Mouse (Mus musculus): Measurements from ENCODE around the gene Gjc3. TPM values are rescaled to one million over a fixed set of nuclear protein-coding genes. Genes with fewer than 3 reads are reported as not detected.

Gene Gjc3
- polyA plus RNA-seq, 1 experiment from 2014 or later, result 0.88 TPM

Other genes starting within 250 kb of the Gjc3 start
- 1.5 TPM in 2 replicates for gene Nyap1, start 221.5 kb downstream of the Gjc3 start, polyA plus RNA-seq (2014; fragmentation: Nextera tagmentation; extraction: Ambion mirVana)
- 134 and 141 TPM in 2 replicates for gene Tsc22d4, start 217.4 kb downstream of the Gjc3 start, polyA plus RNA-seq (2014; fragmentation: Nextera tagmentation; extraction: Ambion mirVana)
- gene Ppp1r35, start 184.2 kb downstream of the Gjc3 start, polyA plus RNA-seq (2014; fragmentation: Nextera tagmentation; extraction: Ambion mirVana), result 31.3 and 39.5 TPM in 2 replicates
- 12.2 and 15.2 TPM in 2 replicates for gene Mepce, start 175.4 kb downstream of the Gjc3 start, polyA plus RNA-seq (2014; fragmentation: Nextera tagmentation; extraction: Ambion mirVana)
- 16.5 and 18.8 TPM in 2 replicates for gene Zcwpw1, start 175.3 kb downstream of the Gjc3 start, polyA plus RNA-seq (2014; fragmentation: Nextera tagmentation; extraction: Ambion mirVana)
- 0.71 and 0.78 TPM in 2 replicates for gene Pilra, start 126.8 kb downstream of the Gjc3 start, polyA plus RNA-seq (2014; fragmentation: Nextera tagmentation; extraction: Ambion mirVana)
- 0.39 and 0.56 TPM in 2 replicates for gene Pilrb1, start 105.0 kb downstream of the Gjc3 start, polyA plus RNA-seq (2014; fragmentation: Nextera tagmentation; extraction: Ambion mirVana)
- 0.46 and 0.52 TPM in 2 replicates for gene Pilrb2, start 91.3 kb downstream of the Gjc3 start, polyA plus RNA-seq (2014; fragmentation: Nextera tagmentation; extraction: Ambion mirVana)
- 0.07 TPM in 1 of 2 replicates, not detected in the other for gene Cyp3a13, start 41.5 kb downstream of the Gjc3 start, polyA plus RNA-seq (2014; fragmentation: Nextera tagmentation; extraction: Ambion mirVana)
- 0.14 TPM in 1 of 2 replicates, not detected in the other for gene Azgp1, start 18.4 kb upstream of the Gjc3 start, polyA plus RNA-seq (2014; fragmentation: Nextera tagmentation; extraction: Ambion mirVana)
- not detected in 2 replicates for gene Smok3a, start 58.2 kb upstream of the Gjc3 start, polyA plus RNA-seq (2014; fragmentation: Nextera tagmentation; extraction: Ambion mirVana)
- gene Smok3b, start 58.3 kb upstream of the Gjc3 start, polyA plus RNA-seq (2014; fragmentation: Nextera tagmentation; extraction: Ambion mirVana), result not detected in 2 replicates
- not detected in 2 replicates for gene Smok3c, start 90.1 kb upstream of the Gjc3 start, polyA plus RNA-seq (2014; fragmentation: Nextera tagmentation; extraction: Ambion mirVana)
- 23.5 and 25.8 TPM in 2 replicates for gene Zkscan1, start 122.0 kb upstream of the Gjc3 start, polyA plus RNA-seq (2014; fragmentation: Nextera tagmentation; extraction: Ambion mirVana)
- 52.8 and 63.5 TPM in 2 replicates for gene Zscan21, start 153.8 kb upstream of the Gjc3 start, polyA plus RNA-seq (2014; fragmentation: Nextera tagmentation; extraction: Ambion mirVana)
- 11.6 and 13.4 TPM in 2 replicates for gene Zfp113, start 192.6 kb upstream of the Gjc3 start, polyA plus RNA-seq (2014; fragmentation: Nextera tagmentation; extraction: Ambion mirVana)
- 233 and 264 TPM in 2 replicates for gene Cops6, start 198.0 kb upstream of the Gjc3 start, polyA plus RNA-seq (2014; fragmentation: Nextera tagmentation; extraction: Ambion mirVana)
- 17.5 and 18.9 TPM in 2 replicates for gene Ap4m1, start 208.9 kb upstream of the Gjc3 start, polyA plus RNA-seq (2014; fragmentation: Nextera tagmentation; extraction: Ambion mirVana)
- 120 and 138 TPM in 2 replicates for gene Mcm7, start 209.3 kb upstream of the Gjc3 start, polyA plus RNA-seq (2014; fragmentation: Nextera tagmentation; extraction: Ambion mirVana)
- gene Taf6, start 224.4 kb upstream of the Gjc3 start, polyA plus RNA-seq (2014; fragmentation: Nextera tagmentation; extraction: Ambion mirVana), result 70.4 and 75.8 TPM in 2 replicates
- 54.0 and 57.4 TPM in 2 replicates for gene Cnpy4, start 224.4 kb upstream of the Gjc3 start, polyA plus RNA-seq (2014; fragmentation: Nextera tagmentation; extraction: Ambion mirVana)
- gene Mblac1, start 231.2 kb upstream of the Gjc3 start, polyA plus RNA-seq (2014; fragmentation: Nextera tagmentation; extraction: Ambion mirVana), result 7.4 and 7.5 TPM in 2 replicates

Data from embryonic facial prominence, embryonic 14.5 days (tissue).